Mouse (Mus musculus) fat pad, adult 2 months (tissue): ENCODE results near the gene Cdk20.

Experiments
- DNase-seq: peaks from one replicate; pipeline ENCODE4 v3.0.0-alpha.2; 2011; ENCODE audit warnings: low read depth, low spot score; ENCODE audit errors: extremely low read depth

Cdk20 gene

GRCm38 (mm10) chr13:64479960-64480359 is 47.8 kb downstream of the Cdk20 start:
- no peak for DNase-seq

GRCm38 (mm10) chr13:64489886-64490285 is 57.8 kb downstream of the Cdk20 start:
- DNase-seq, result no peak
